In genomic region chr7:34230116-34230515, GRCm38 (mm10) we compare ENCODE assay signal across 8 mouse cellular contexts. TPM values are rescaled to one million over a fixed set of nuclear protein-coding genes. Genes with fewer than 3 reads are reported as not detected.
DNase-seq lines count a peak whose midpoint lies in the region; ATAC-seq and TF ChIP-seq lines count a peak whose summit lies in the region.

Gpi1 (minus strand) TSS chr7:34230336.

- peaks cover 3% of the 10 kb centered on the region; the same call in 1 of the 2 replicates for H3K4me1 ChIP-seq in bone marrow, adult 2 months (ENCODE audit: control insufficient read depth, insufficient read depth, low read length)
- H3K4me1 ChIP-seq in embryonic facial prominence, embryonic 14.5 days (ENCODE audit: control insufficient read depth, insufficient read depth, low read length): peaks cover 27% of the 10 kb centered on the region
- H3K4me1 ChIP-seq in heart, adult 2 months (ENCODE audit: control insufficient read depth, insufficient read depth, low read length): peaks cover 16% of the 10 kb centered on the region
- H3K4me1 ChIP-seq in kidney, adult 2 months (ENCODE audit: control insufficient read depth, insufficient read depth, low read length): peaks cover 7% of the 10 kb centered on the region; the same call in 1 of the 2 replicates
- H3K4me1 ChIP-seq in limb, embryonic 14.5 days (ENCODE audit: control insufficient read depth, insufficient read depth, low read length): peaks cover 15% of the 10 kb centered on the region
- peaks cover 31% of the 10 kb centered on the region for H3K4me1 ChIP-seq in midbrain, embryonic 16.5 days (ENCODE audit: control insufficient read depth, insufficient read depth, low read length)
- H3K4me1 ChIP-seq in spleen, adult 2 months (ENCODE audit: control insufficient read depth, insufficient read depth, insufficient read length): peaks cover 10% of the 10 kb centered on the region; the same call in 1 of the 2 replicates

- no peaks in the 10 kb centered on the region for H3K9me3 ChIP-seq in embryonic facial prominence, embryonic 14.5 days (ENCODE audit: control insufficient read depth, low read length)
- H3K9me3 ChIP-seq in limb, embryonic 14.5 days (ENCODE audit: control insufficient read depth, low read length): no peaks in the 10 kb centered on the region
- H3K9me3 ChIP-seq in midbrain, embryonic 16.5 days (replicated peaks; ENCODE audit: control insufficient read depth, low read length, poor library complexity, severe bottlenecking): no peaks in the 10 kb centered on the region

- peak within 1 kb of the TSS; percentile 87 for H3K27ac ChIP-seq in bone marrow, adult 2 months (ENCODE audit: control insufficient read depth, insufficient read depth, low read depth, low read length, poor library complexity)
- peak within 1 kb of the TSS; percentile 83 for H3K27ac ChIP-seq in embryonic facial prominence, embryonic 14.5 days (replicated peaks; ENCODE audit: low read depth, low read length)
- H3K27ac ChIP-seq in heart, adult 2 months: peak within 1 kb of the TSS; percentile 94
- peak within 1 kb of the TSS; percentile 92 for H3K27ac ChIP-seq in kidney, adult 2 months (ENCODE audit: insufficient read depth, low read depth, low read length)
- H3K27ac ChIP-seq in limb, embryonic 14.5 days (replicated peaks; ENCODE audit: low read depth, low read length): peak within 1 kb of the TSS; percentile 73
- peak within 1 kb of the TSS; percentile 74 for H3K27ac ChIP-seq in midbrain, embryonic 16.5 days (ENCODE audit: low read length)
- H3K27ac ChIP-seq in spleen, adult 2 months (ENCODE audit: insufficient read depth, low read length): peak within 1 kb of the TSS; percentile 69

- peaks cover 36% of the 10 kb centered on the region for H3K36me3 ChIP-seq in C2C12 (ENCODE audit: control insufficient read depth, insufficient read depth)
- peaks cover 35% of the 10 kb centered on the region for H3K36me3 ChIP-seq in embryonic facial prominence, embryonic 14.5 days (ENCODE audit: control insufficient read depth, insufficient read depth, low read length)
- peaks cover 11% of the 10 kb centered on the region for H3K36me3 ChIP-seq in heart, adult 2 months (ENCODE audit: control insufficient read depth, insufficient read depth, low read length)
- H3K36me3 ChIP-seq in kidney, adult 2 months (ENCODE audit: control insufficient read depth, insufficient read depth, low read length): peaks cover 2% of the 10 kb centered on the region; the same call in 1 of the 2 replicates
- peaks cover 32% of the 10 kb centered on the region for H3K36me3 ChIP-seq in limb, embryonic 14.5 days (ENCODE audit: control insufficient read depth, insufficient read depth, low read length)
- peaks cover 3% of the 10 kb centered on the region for H3K36me3 ChIP-seq in midbrain, embryonic 16.5 days (ENCODE audit: control insufficient read depth, insufficient read depth, low read length)
- H3K36me3 ChIP-seq in spleen, adult 2 months (ENCODE audit: control insufficient read depth, insufficient read depth, low read length): peaks cover 14% of the 10 kb centered on the region

- H3K79me2 ChIP-seq in C2C12 (ENCODE audit: control insufficient read depth, insufficient read depth): peaks cover 49% of the 10 kb centered on the region
- H3K79me2 ChIP-seq in heart, adult 2 months (replicated peaks; ENCODE audit: control insufficient read depth, insufficient read depth, low read length): no peaks in the 10 kb centered on the region; the same call in 1 of the 2 replicates

- H3K9ac ChIP-seq in embryonic facial prominence, embryonic 14.5 days (ENCODE audit: low read depth, low read length): peak within 1 kb of the TSS; percentile 68
- H3K9ac ChIP-seq in heart, adult 2 months (ENCODE audit: low read depth, low read length): peak within 1 kb of the TSS; percentile 69
- H3K9ac ChIP-seq in limb, embryonic 14.5 days (ENCODE audit: low read depth, low read length, severe bottlenecking): peak within 1 kb of the TSS; percentile 67
- peak within 1 kb of the TSS; percentile 67 for H3K9ac ChIP-seq in midbrain, embryonic 16.5 days (ENCODE audit: low read depth, low read length)

- peak; percentile 94 for DNase-seq in embryonic facial prominence, embryonic 14.5 days (ENCODE audit: low spot score)
- peak; percentile 86 to 89 for DNase-seq in heart, adult 2 months
- DNase-seq in kidney, adult 2 months: peak; percentile 91
- DNase-seq in limb, embryonic 14.5 days (ENCODE audit: low spot score): peak; percentile 90
- DNase-seq in spleen, adult 2 months (ENCODE audit: low read depth in 1 of 2, low spot score in 2 of 2): peak; percentile 78 to 80

- H3K4me3 ChIP-seq in C2C12 (ENCODE audit: insufficient read depth, poor library complexity, severe bottlenecking): peak within 1 kb of the TSS; percentile 50
- peak within 1 kb of the TSS; percentile 91 for H3K4me3 ChIP-seq in bone marrow, adult 2 months (replicated peaks; ENCODE audit: control insufficient read depth, low read depth, low read length)
- H3K4me3 ChIP-seq in embryonic facial prominence, embryonic 14.5 days (ENCODE audit: low read depth, low read length): peak within 1 kb of the TSS; percentile 69
- peak within 1 kb of the TSS; percentile 90 for H3K4me3 ChIP-seq in heart, adult 2 months
- H3K4me3 ChIP-seq in kidney, adult 2 months (ENCODE audit: insufficient read depth, low read depth, low read length): peak within 1 kb of the TSS; percentile 81
- peak within 1 kb of the TSS; percentile 76 for H3K4me3 ChIP-seq in limb, embryonic 14.5 days (replicated peaks; ENCODE audit: low read length)
- H3K4me3 ChIP-seq in midbrain, embryonic 16.5 days (ENCODE audit: low read depth, low read length): peak within 1 kb of the TSS; percentile 51
- peak within 1 kb of the TSS; percentile 79 for H3K4me3 ChIP-seq in spleen, adult 2 months (ENCODE audit: extremely low read depth, insufficient read depth, insufficient read length)

- under 1% methylated on average over 39 of the region's 39 CpGs for WGBS in bone marrow, adult 2 months
- 0% methylated on average over 6 of the region's 39 CpGs for WGBS in embryonic facial prominence, embryonic 14.5 days
- WGBS in heart, adult 2 months: under 1% methylated on average over 38 of the region's 39 CpGs
- under 1% methylated on average over 39 of the region's 39 CpGs for WGBS in kidney, adult 2 months
- WGBS in limb, embryonic 14.5 days: 2% methylated on average over 37 of the region's 39 CpGs
- 0% methylated on average over 39 of the region's 39 CpGs for WGBS in midbrain, embryonic 16.5 days
- under 1% methylated on average over 32 of the region's 39 CpGs for WGBS in spleen, adult 2 months

- TF ChIP-seq CTCF in C2C12 (IDR thresholded peaks at IDR 0.05; ENCODE audit: control insufficient read depth, insufficient read depth, insufficient read length): no peak
- TF ChIP-seq CTCF in bone marrow, adult 2 months (IDR thresholded peaks at IDR 0.05; ENCODE audit: control insufficient read depth, insufficient read depth, low read length): peak; percentile 59
- TF ChIP-seq CTCF in heart, adult 2 months (IDR thresholded peaks at IDR 0.05): peak; percentile 59
- TF ChIP-seq CTCF in kidney, adult 2 months (conservative IDR thresholded peaks at IDR 0.05; ENCODE audit: insufficient read depth, insufficient read length, low read depth, low read length): peak; percentile 24; the same call in 1 of the 2 replicates
- peak; percentile 31; the same call in 1 of the 2 replicates for TF ChIP-seq CTCF in spleen, adult 2 months (IDR thresholded peaks at IDR 0.05; ENCODE audit: extremely low read depth, insufficient read depth, insufficient read length, insufficient replicate concordance)

- peak; percentile 88; the same call in 1 of the 2 replicates for TF ChIP-seq POLR2A in bone marrow, adult 2 months (IDR thresholded peaks at IDR 0.05; ENCODE audit: borderline replicate concordance, control insufficient read depth, low read depth, low read length)
- TF ChIP-seq POLR2A in heart, adult 2 months (IDR thresholded peaks at IDR 0.05; ENCODE audit: insufficient read depth, low read depth, low read length): peak; percentile 92
- TF ChIP-seq POLR2A in kidney, adult 2 months (IDR thresholded peaks at IDR 0.05; ENCODE audit: low read depth, low read length): peak; percentile 93
- peak; percentile 67; the same call in 1 of the 2 replicates for TF ChIP-seq POLR2A in limb, embryonic 14.5 days (IDR thresholded peaks at IDR 0.05; ENCODE audit: borderline replicate concordance, extremely low read depth, insufficient read depth, insufficient read length)
- peak; percentile 75 for TF ChIP-seq POLR2A in spleen, adult 2 months (IDR thresholded peaks at IDR 0.05; ENCODE audit: low read depth, low read length)

- peak within 1 kb of the TSS; percentile 81 for H3K4me2 ChIP-seq in embryonic facial prominence, embryonic 14.5 days (ENCODE audit: low read depth, low read length)
- peak within 1 kb of the TSS; percentile 76 for H3K4me2 ChIP-seq in limb, embryonic 14.5 days (replicated peaks; ENCODE audit: low read depth, low read length, severe bottlenecking)
- H3K4me2 ChIP-seq in midbrain, embryonic 16.5 days (ENCODE audit: low read length): peak within 1 kb of the TSS; percentile 71

- intact Hi-C loops in heart, adult 2 months (cut with DNase I): loop anchor here (2.0 kb wide), 1 partner anchor 33 kb away; the partner anchor contains the start of gene Pdcd2l

- peak; percentile 72 for ATAC-seq in embryonic facial prominence, embryonic 14.5 days (ENCODE audit: low read depth)
- peak; percentile 67 for ATAC-seq in limb, embryonic 14.5 days (ENCODE audit: low FRiP score, low read depth)
- ATAC-seq in midbrain, embryonic 16.5 days: peak; percentile 47

- H3K27me3 ChIP-seq in C2C12 (ENCODE audit: control insufficient read depth, insufficient read depth, insufficient read length): no peaks in the 10 kb centered on the region
- H3K27me3 ChIP-seq in embryonic facial prominence, embryonic 14.5 days (replicated peaks; ENCODE audit: control insufficient read depth, insufficient read depth, low read length): no peaks in the 10 kb centered on the region
- no peaks in the 10 kb centered on the region for H3K27me3 ChIP-seq in heart, adult 2 months (ENCODE audit: control insufficient read depth, insufficient read depth, low read length)
- no peaks in the 10 kb centered on the region for H3K27me3 ChIP-seq in kidney, adult 2 months (replicated peaks; ENCODE audit: control insufficient read depth, insufficient read depth, low read length)
- no peaks in the 10 kb centered on the region for H3K27me3 ChIP-seq in limb, embryonic 14.5 days (ENCODE audit: control insufficient read depth, insufficient read depth, low read length)
- H3K27me3 ChIP-seq in midbrain, embryonic 16.5 days (ENCODE audit: control insufficient read depth, insufficient read depth, low read depth, low read length): no peaks in the 10 kb centered on the region
- H3K27me3 ChIP-seq in spleen, adult 2 months (ENCODE audit: control insufficient read depth, insufficient read depth, low read length): no peaks in the 10 kb centered on the region

- peaks cover 30% of the 10 kb centered on the region for H3K79me3 ChIP-seq in C2C12 (ENCODE audit: low read depth)

- H3ac ChIP-seq in C2C12 (ENCODE audit: control insufficient read depth, insufficient read length, low read depth): peak within 1 kb of the TSS; percentile 61

- 0 out of 2 replicates have a peak, but pooled peaks have one; percentile 35 for TF ChIP-seq EP300 in heart, adult 2 months (IDR thresholded peaks at IDR 0.05; ENCODE audit: insufficient read depth, low read depth, low read length)

RNA-seq across cellular contexts. Expression of gene Gpi1, which starts in this region (rescaled TPM):
- 396 TPM for polyA plus RNA-seq in C2C12 (2012; fragmentation: generic; extraction: Trizol)
- 155 and 306 TPM in 2 replicates for polyA plus RNA-seq in bone marrow, adult 2 months (2011; ENCODE audit: insufficient read depth, insufficient read length, low replicate concordance, missing spikeins)
- 313 and 332 TPM in 2 replicates for polyA plus RNA-seq in embryonic facial prominence, embryonic 14.5 days (2014; fragmentation: Nextera tagmentation; extraction: Ambion mirVana)
- total RNA-seq in heart, adult 2 months (2021): 100 to 1,000 TPM; 480 to 591 TPM
- 442 and 488 TPM in 2 replicates for polyA plus RNA-seq in heart, adult 2 months (2012; rRNA removed)
- 413 and 444 TPM in 2 replicates for polyA plus RNA-seq in kidney, adult 2 months (2012; rRNA removed)
- 256 and 301 TPM in 2 replicates for polyA plus RNA-seq in limb, embryonic 14.5 days (2012; rRNA removed)
- 275 and 281 TPM in 2 replicates for polyA plus RNA-seq in limb, embryonic 14.5 days (2014; fragmentation: Nextera tagmentation; extraction: Ambion mirVana)
- 272 and 297 TPM in 2 replicates for polyA plus RNA-seq in midbrain, embryonic 16.5 days (2015; fragmentation: Nextera tagmentation; extraction: Ambion mirVana)
- 116 and 161 TPM in 2 replicates for polyA plus RNA-seq in spleen, adult 2 months (2012; rRNA removed)

Comparison
In these comparisons a context has a peak if more than half of its experiments do, and no peak if none do; other contexts are left out.
1. Peak in every context shown above with its lines: DNase-seq, ATAC-seq, H3K4me3 ChIP-seq and H3K27ac ChIP-seq.